In genomic region chr1:74099001-74099435, GRCm38 (mm10) we compare ENCODE assay signal across 9 mouse cellular contexts. TPM values are rescaled to one million over a fixed set of nuclear protein-coding genes. Genes with fewer than 3 reads are reported as not detected.
DNase-seq lines count a peak whose midpoint lies in the region; ATAC-seq and TF ChIP-seq lines count a peak whose summit lies in the region.
"Had no signal": no experiment of that assay in that cellular context is flagged by ENCODE, and none has a peak within 500 bp of the region (broad histone marks: within the 10 kb centered on the region; RNA-seq: fewer than 3 reads in every experiment).

No protein-coding gene starts in this region.

- intact Hi-C loops in heart, postnatal 36 days (cut with DNase I): no loop called here

- H3K9me3 ChIP-seq in heart, embryonic 11.5 days (replicated peaks; ENCODE audit: control insufficient read depth, low read length): no peaks in the 10 kb centered on the region
- H3K9me3 ChIP-seq in ES-E14 (ENCODE audit: control insufficient read depth, insufficient read depth, low read depth, low read length): no peaks in the 10 kb centered on the region
- H3K9me3 ChIP-seq in forebrain, embryonic 14.5 days (replicated peaks; ENCODE audit: control insufficient read depth, low read length): no peaks in the 10 kb centered on the region
- no peaks in the 10 kb centered on the region for H3K9me3 ChIP-seq in limb, embryonic 10.5 days (replicated peaks)
- H3K9me3 ChIP-seq in neural tube, embryonic 14.5 days (ENCODE audit: control insufficient read depth, low read length): no peaks in the 10 kb centered on the region
- H3K9me3 ChIP-seq: G1E had no signal

- peak overlapping the region; percentile 45 for H3K4me3 ChIP-seq in heart, embryonic 11.5 days (ENCODE audit: low read depth, low read length)
- peak overlapping the region; percentile 64 to 87 for H3K4me3 ChIP-seq in ES-E14 (ENCODE audit: insufficient read depth in 1 of 2, low read depth in 1 of 2, low read length in 2 of 2, poor library complexity in 1 of 2, severe bottlenecking in 1 of 2)
- H3K4me3 ChIP-seq in forebrain, embryonic 14.5 days (ENCODE audit: low read depth, low read length): peak overlapping the region; percentile 54
- peak overlapping the region; percentile 68 for H3K4me3 ChIP-seq in limb, embryonic 10.5 days
- peak overlapping the region; percentile 46 for H3K4me3 ChIP-seq in neural tube, embryonic 14.5 days (ENCODE audit: low read depth, low read length)

- in situ Hi-C loops in ES-E14 (cut with MboI; ENCODE audit: low sequenced_read_pairs in 2 of 2, unreplicated experiment in 2 of 2): no loop called here

- no peaks in the 10 kb centered on the region for H3K36me3 ChIP-seq in heart, embryonic 11.5 days (ENCODE audit: control insufficient read depth, insufficient read depth, low read length)
- no peaks in the 10 kb centered on the region for H3K36me3 ChIP-seq in ES-E14 (ENCODE audit: control insufficient read depth, insufficient read depth, low read length, poor library complexity, severe bottlenecking)
- H3K36me3 ChIP-seq in forebrain, embryonic 14.5 days (ENCODE audit: control insufficient read depth, insufficient read depth, low read length): no peaks in the 10 kb centered on the region
- H3K36me3 ChIP-seq in limb, embryonic 10.5 days: no peaks in the 10 kb centered on the region
- no peaks in the 10 kb centered on the region for H3K36me3 ChIP-seq in neural tube, embryonic 14.5 days (ENCODE audit: control insufficient read depth, insufficient read depth, low read length)
- H3K36me3 ChIP-seq: G1E had no signal

- ATAC-seq in heart, embryonic 11.5 days (replicated peaks; ENCODE audit: insufficient number of reproducible peaks, low FRiP score, low TSS enrichment): no peak
- no peak for ATAC-seq in forebrain, embryonic 14.5 days
- ATAC-seq in neural tube, embryonic 14.5 days (ENCODE audit: low read depth): peak; percentile 25; the same call in 1 of the 2 replicates
- ATAC-seq in monocyte, adult 5-6 weeks (replicated peaks; ENCODE audit: insufficient number of reproducible peaks, low FRiP score, low TSS enrichment, poor library complexity, severe bottlenecking): no peak

- H3K4me1 ChIP-seq in heart, embryonic 11.5 days (ENCODE audit: control insufficient read depth, insufficient read depth, low read length): peaks cover 40% of the 10 kb centered on the region
- H3K4me1 ChIP-seq in ES-E14 (ENCODE audit: control insufficient read depth in 2 of 2, insufficient read depth in 2 of 2, low read length in 2 of 2, poor library complexity in 1 of 2): peaks cover 0 to 17% of the 10 kb centered on the region in 2 experiments; a peak in 3 of 4 replicates
- H3K4me1 ChIP-seq in forebrain, embryonic 14.5 days (ENCODE audit: control insufficient read depth, insufficient read depth, low read length): peaks cover 35% of the 10 kb centered on the region
- peaks cover 88% of the 10 kb centered on the region for H3K4me1 ChIP-seq in limb, embryonic 10.5 days
- peaks cover 31% of the 10 kb centered on the region for H3K4me1 ChIP-seq in neural tube, embryonic 14.5 days (ENCODE audit: control insufficient read depth, insufficient read depth, low read length)

- H3K27ac ChIP-seq in heart, embryonic 11.5 days (ENCODE audit: low read depth, low read length): no peak overlapping the region
- no peak overlapping the region for H3K27ac ChIP-seq in ES-E14 (ENCODE audit: insufficient read depth, low read depth, low read length, poor library complexity, severe bottlenecking)
- H3K27ac ChIP-seq in forebrain, embryonic 14.5 days (ENCODE audit: low read depth, low read length): peak overlapping the region; percentile 88
- H3K27ac ChIP-seq in limb, embryonic 10.5 days: peak overlapping the region; percentile 91
- peak overlapping the region; percentile 80 for H3K27ac ChIP-seq in neural tube, embryonic 14.5 days (ENCODE audit: low read depth, low read length)

- under 1% methylated on average over 12 of the region's 14 CpGs for WGBS in heart, embryonic 11.5 days (ENCODE audit: insufficient replicate concordance)
- WGBS in forebrain, embryonic 14.5 days: 0% methylated on average over 13 of the region's 14 CpGs
- 1% methylated on average over 14 of the region's 14 CpGs for WGBS in limb, embryonic 10.5 days
- WGBS in neural tube, embryonic 14.5 days: 1% methylated on average over 14 of the region's 14 CpGs

- H3K9ac ChIP-seq in heart, embryonic 11.5 days (ENCODE audit: low read depth, low read length): peak overlapping the region; percentile 56
- H3K9ac ChIP-seq in ES-E14 (ENCODE audit: insufficient read depth, low read depth, low read length, poor library complexity, severe bottlenecking): no peak overlapping the region
- H3K9ac ChIP-seq in forebrain, embryonic 14.5 days (ENCODE audit: low read length): peak overlapping the region; percentile 78
- H3K9ac ChIP-seq in neural tube, embryonic 14.5 days (replicated peaks; ENCODE audit: low read depth, low read length): peak overlapping the region; percentile 58

- DNase-seq in heart, postnatal 36 days: no peak
- DNase-seq in ES-E14 (ENCODE audit: low read depth, low spot score): no peak
- peak; percentile 76 for DNase-seq in forebrain, embryonic 14.5 days (ENCODE audit: low spot score)
- DNase-seq in limb, embryonic 10.5 days (ENCODE audit: low spot score): peak; percentile 68
- no peak for DNase-seq in cerebellum, adult 11 months

- peak overlapping the region; percentile 89 for H3K4me2 ChIP-seq in heart, embryonic 11.5 days
- H3K4me2 ChIP-seq in forebrain, embryonic 14.5 days (ENCODE audit: low read length): peak overlapping the region; percentile 90
- H3K4me2 ChIP-seq in neural tube, embryonic 14.5 days (ENCODE audit: low read depth, low read length): peak overlapping the region; percentile 91

- H3K27me3 ChIP-seq in heart, embryonic 11.5 days (ENCODE audit: control insufficient read depth, insufficient read depth, low read length): peaks cover 34% of the 10 kb centered on the region
- 0 out of 2 replicates have a peak, but pooled peaks cover 4% of the 10 kb centered on the region for H3K27me3 ChIP-seq in forebrain, embryonic 14.5 days (replicated peaks; ENCODE audit: control insufficient read depth, insufficient read depth, low read length)
- H3K27me3 ChIP-seq in limb, embryonic 10.5 days (ENCODE audit: low read depth, poor library complexity, severe bottlenecking): peaks cover 48% of the 10 kb centered on the region
- 0 out of 2 replicates have a peak, but pooled peaks cover 3% of the 10 kb centered on the region for H3K27me3 ChIP-seq in neural tube, embryonic 14.5 days (ENCODE audit: control insufficient read depth, insufficient read depth, low read length)

TF ChIP-seq in ES-E14, 5 proteins besides CTCF, POLR2A, EP300 and RAD21:
- TF ChIP-seq MAFK (IDR thresholded peaks at IDR 0.05; ENCODE audit: insufficient read depth, low read depth, low read length) (no peak), CHD2 (IDR thresholded peaks at IDR 0.05; ENCODE audit: low read depth, low read length) (no peak), ZC3H11A (IDR thresholded peaks at IDR 0.05; ENCODE audit: borderline replicate concordance, low read depth, low read length) (no peak), ZNF384 (IDR thresholded peaks at IDR 0.05; ENCODE audit: low read depth, low read length) (no peak), HCFC1 (IDR thresholded peaks at IDR 0.05; ENCODE audit: borderline replicate concordance, insufficient read depth, low read length) (no peak)

RNA-seq across cellular contexts. Expression of gene Tns1, which starts 25.2 kb away (rescaled TPM):
- 71.9 and 75.6 TPM in 2 replicates for polyA plus RNA-seq in heart, embryonic 11.5 days (2014; fragmentation: Nextera tagmentation; extraction: Ambion mirVana)
- 100 to 1,000 TPM; 672 to 786 TPM for total RNA-seq in heart, postnatal 36 days (2021)
- 9.5 and 10.0 TPM in 2 replicates for total RNA-seq in ES-E14 (2012; rRNA removed)
- polyA plus RNA-seq in forebrain, embryonic 14.5 days (2014; fragmentation: Nextera tagmentation; extraction: Ambion mirVana): 7.7 and 9.4 TPM in 2 replicates
- 38.6 and 46.7 TPM in 2 replicates for polyA plus RNA-seq in limb, embryonic 10.5 days (2016; fragmentation: Nextera tagmentation; extraction: Ambion mirVana)
- 11.3 and 12.7 TPM in 2 replicates for polyA plus RNA-seq in neural tube, embryonic 14.5 days (2014; fragmentation: Nextera tagmentation; extraction: Ambion mirVana)
- 1.9 to 2.9 TPM (median 2.0 TPM) in 3 replicates for total RNA-seq in monocyte, adult 5-6 weeks (2017)

RNA-seq across cellular contexts. Expression of gene Rufy4, which starts 26.3 kb away (rescaled TPM):
- polyA plus RNA-seq in heart, embryonic 11.5 days (2014; fragmentation: Nextera tagmentation; extraction: Ambion mirVana): 0.21 and 0.39 TPM in 2 replicates
- total RNA-seq in heart, postnatal 36 days (2021): 1 to 10 TPM in 1 of 2 experiments, under 1 TPM in 1; 0.69 to 1.2 TPM
- total RNA-seq in ES-E14 (2012; rRNA removed): 0.11 TPM in 1 of 2 replicates, not detected in the other
- polyA plus RNA-seq in forebrain, embryonic 14.5 days (2014; fragmentation: Nextera tagmentation; extraction: Ambion mirVana): 0.24 and 0.27 TPM in 2 replicates
- 0.08 and 0.13 TPM in 2 replicates for polyA plus RNA-seq in limb, embryonic 10.5 days (2016; fragmentation: Nextera tagmentation; extraction: Ambion mirVana)
- 0.15 and 0.22 TPM in 2 replicates for polyA plus RNA-seq in neural tube, embryonic 14.5 days (2014; fragmentation: Nextera tagmentation; extraction: Ambion mirVana)
- total RNA-seq in monocyte, adult 5-6 weeks (2017): 2.6 TPM in 1 of 3 replicates, not detected in the others
- polyA plus RNA-seq: G1E had no signal

RNA-seq across cellular contexts. Expression of gene Cxcr2, which starts 54.8 kb away (rescaled TPM):
- polyA plus RNA-seq in heart, embryonic 11.5 days (2014; fragmentation: Nextera tagmentation; extraction: Ambion mirVana): 0.07 TPM in 1 of 2 replicates, not detected in the other
- under 1 TPM; 0.16 to 0.17 TPM for total RNA-seq in heart, postnatal 36 days (2021)
- 0.22 TPM in 1 of 2 replicates, not detected in the other for total RNA-seq in ES-E14 (2012; rRNA removed)
- polyA plus RNA-seq in forebrain, embryonic 14.5 days (2014; fragmentation: Nextera tagmentation; extraction: Ambion mirVana): 0.06 and 0.08 TPM in 2 replicates
- polyA plus RNA-seq in limb, embryonic 10.5 days (2016; fragmentation: Nextera tagmentation; extraction: Ambion mirVana): 0.06 and 0.19 TPM in 2 replicates
- polyA plus RNA-seq in neural tube, embryonic 14.5 days (2014; fragmentation: Nextera tagmentation; extraction: Ambion mirVana): 0.07 and 0.08 TPM in 2 replicates
- total RNA-seq in monocyte, adult 5-6 weeks (2017): 3.5 to 10.4 TPM (median 7.4 TPM) in 3 replicates
- polyA plus RNA-seq: G1E had no signal

Comparison
In these comparisons a context has a peak if more than half of its experiments do, and no peak if none do; other contexts are left out.
1. H3K27ac ChIP-seq: peak in forebrain, embryonic 14.5 days (single experiment), limb, embryonic 10.5 days (single experiment) and neural tube, embryonic 14.5 days (single experiment); none in heart, embryonic 11.5 days (single experiment) and ES-E14 (single experiment).
2. DNase-seq: peak in forebrain, embryonic 14.5 days (single experiment) and limb, embryonic 10.5 days (single experiment); none in heart, postnatal 36 days (0 of 2), ES-E14 (single experiment) and cerebellum, adult 11 months (single experiment).
3. Peak in every context shown above with its lines, with median percentiles within 50 percentile points of each other: H3K4me2 ChIP-seq and H3K4me3 ChIP-seq.